Mouse (Mus musculus): ENCODE data around the gene Adamtsl1.

The Adamtsl1 gene

DNA sequence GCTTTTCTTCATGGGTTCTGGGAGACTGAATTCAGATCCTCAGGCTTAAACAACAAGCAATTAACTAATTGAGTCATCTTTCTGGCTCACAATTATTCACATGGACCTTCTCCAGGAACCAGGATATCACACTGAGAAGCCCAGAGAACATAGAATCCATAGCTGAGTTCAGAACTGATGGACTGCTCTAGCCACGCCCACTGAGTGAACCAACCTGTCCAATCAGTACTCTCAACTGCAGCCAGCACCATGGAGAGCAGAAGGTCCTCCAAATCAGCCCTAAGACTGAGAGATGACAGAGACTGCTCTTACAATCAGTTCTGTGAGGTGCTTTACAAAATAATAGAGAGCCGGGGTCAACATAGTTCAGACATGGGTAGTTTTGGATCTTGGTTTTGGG is 276.3 kb downstream of the Adamtsl1 start:
- no peak for DNase-seq (ENCODE audit: low read depth, low spot score)

DNA sequence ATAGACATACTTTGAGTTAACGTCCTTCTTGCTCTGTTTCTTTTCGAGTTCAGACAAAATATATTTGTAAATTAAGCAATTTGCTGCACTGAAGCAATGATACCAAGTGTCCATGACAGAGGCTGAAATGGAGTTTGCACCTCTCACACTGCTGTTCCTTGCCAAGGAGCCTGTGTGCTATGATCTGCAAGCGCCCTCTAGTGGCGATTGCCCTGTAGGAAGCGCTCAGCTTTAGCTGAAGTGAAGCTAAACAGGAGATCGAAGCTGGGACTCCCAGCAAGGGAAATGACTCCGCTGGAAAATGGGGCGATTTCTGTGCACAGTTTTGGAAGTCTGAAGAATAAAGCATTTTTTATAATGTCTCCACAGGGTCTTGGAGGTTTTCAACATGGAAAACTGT is 287.8 kb downstream of the Adamtsl1 start:
- peak; percentile 25 for DNase-seq (ENCODE audit: low read depth, low spot score)

DNA sequence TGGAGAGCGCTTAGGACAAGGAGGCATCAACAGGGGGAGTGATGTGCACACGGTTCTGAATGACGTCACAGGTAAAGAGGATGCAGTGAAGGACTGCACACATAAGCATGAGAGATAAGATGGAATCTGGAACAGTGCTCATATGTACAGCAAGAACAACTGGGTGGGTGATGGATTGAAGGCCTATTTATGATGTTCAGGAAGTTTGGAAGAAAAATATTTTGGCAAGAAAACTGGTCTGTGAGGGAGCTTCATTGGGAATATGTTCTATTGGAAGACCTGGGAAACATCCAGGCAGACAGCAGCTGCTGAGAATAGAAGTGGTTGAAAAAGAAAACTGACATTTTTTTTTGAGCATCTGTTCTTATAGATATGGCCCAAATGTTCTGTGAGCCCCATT is 300.4 kb downstream of the Adamtsl1 start:
- no peak for DNase-seq (ENCODE audit: low read depth, low spot score)

DNA sequence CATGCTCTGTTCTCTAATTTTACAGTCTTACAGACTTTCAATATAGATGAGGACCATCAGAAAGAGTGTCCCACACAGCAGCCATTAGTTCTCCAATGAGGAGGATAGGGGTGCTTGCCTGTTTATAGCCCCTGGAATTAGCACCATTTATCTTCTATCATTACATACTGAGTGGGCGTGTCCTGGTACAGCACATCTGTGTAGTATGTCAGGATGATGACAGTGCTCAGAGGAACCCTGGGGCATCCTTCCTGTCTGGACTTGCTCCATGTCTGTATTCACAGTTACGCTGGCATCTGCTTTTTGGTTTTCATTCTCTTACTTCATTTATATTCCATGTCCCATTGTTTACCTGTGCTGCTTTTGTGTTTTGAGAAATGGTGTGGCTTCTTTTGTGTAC is 304.5 kb downstream of the Adamtsl1 start:
- no peak for DNase-seq (ENCODE audit: low read depth, low spot score)

DNA sequence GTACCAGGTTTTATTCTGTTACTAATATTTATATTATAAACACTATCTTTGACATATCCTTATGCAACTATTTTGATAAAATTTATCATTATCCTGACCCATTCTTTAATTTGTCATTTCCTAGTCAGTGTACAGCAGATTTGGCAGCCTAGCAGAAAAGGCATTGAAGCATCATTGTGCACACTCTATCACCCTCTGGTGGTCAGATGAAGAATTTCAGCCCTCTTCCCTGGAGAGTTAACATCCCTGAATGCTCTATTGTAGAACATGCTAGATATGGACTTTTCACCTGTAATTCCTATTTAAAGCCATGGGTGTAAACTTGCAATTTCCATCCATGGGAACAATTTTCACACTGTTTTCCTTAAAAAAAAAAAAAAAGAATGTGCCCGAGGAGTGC is 305.2 kb downstream of the Adamtsl1 start:
- no peak for DNase-seq (ENCODE audit: low read depth, low spot score)

DNA sequence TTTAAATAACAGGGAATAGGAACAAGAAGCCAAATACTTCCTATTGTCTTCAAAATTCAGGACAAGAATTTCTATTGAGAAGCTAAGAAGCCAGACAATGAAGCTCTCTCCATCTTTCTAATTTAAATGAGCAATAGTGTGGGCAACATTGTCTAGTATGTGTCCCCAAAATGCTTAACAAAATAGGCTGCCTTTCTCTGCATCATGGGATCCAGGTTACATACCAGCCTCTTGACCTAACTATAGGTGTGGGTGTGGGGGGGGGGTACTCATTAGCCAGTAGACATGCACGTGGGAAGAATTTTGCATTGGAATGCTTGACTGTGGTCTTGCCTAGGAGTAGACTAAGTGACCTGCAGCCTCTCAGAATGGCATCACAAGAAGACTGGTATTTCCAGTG is 305.9 kb downstream of the Adamtsl1 start:
- no peak for DNase-seq (ENCODE audit: low read depth, low spot score)

DNA sequence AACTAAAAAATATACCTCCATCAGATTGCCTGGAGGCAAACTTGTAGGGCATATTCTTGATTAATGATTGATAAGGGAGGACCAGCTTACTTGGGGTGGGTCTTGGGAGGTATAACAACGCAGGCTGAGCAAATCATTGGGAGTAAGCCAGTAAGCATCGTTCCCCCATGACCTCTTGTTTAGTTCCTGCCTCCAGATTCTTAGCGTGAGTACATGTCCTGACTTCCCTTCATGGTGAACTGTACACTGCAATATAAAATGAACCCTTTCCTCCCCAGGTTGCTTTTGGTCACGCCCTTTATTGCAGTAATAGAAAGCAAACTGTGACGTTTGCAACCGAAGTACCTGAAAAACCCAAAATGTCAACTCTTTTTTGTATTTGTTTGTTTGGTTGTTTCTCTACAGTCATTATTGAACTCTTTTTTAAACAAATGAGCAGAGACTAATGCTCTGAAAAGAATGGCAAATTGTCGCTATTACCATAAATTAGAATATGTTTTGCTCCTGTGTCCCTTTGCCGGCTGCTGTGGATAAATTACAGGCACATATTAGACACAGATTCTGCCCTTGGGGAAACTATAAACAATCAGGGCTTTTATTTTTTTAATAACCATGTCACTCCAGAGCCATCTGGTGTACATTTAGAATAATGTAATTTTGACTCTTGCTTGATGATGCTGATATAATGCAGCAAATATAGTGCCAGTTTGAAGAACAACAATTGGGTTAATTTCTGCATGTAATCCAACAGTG is 310.2 kb downstream of the Adamtsl1 start:
- DNase-seq (ENCODE audit: low read depth, low spot score), result no peak

DNA sequence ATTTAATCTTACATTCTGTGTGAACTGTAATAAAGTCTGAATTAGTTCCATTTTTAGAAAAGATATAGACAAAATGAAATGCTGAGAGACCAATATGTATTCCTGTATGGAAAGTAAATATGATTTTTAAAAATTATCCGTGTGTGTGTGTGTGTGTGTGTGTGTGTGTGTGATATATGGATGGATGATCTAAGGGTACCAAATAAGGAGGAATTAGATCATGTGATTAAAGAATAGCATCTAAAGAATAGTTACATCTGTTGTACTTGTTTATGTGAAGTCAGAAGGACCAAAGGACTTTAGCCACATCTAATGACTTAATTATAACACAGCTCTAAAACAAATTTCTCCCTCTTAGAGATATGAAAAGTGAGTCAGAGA is 310.7 kb downstream of the Adamtsl1 start:
- no peak for DNase-seq (ENCODE audit: low read depth, low spot score)

DNA sequence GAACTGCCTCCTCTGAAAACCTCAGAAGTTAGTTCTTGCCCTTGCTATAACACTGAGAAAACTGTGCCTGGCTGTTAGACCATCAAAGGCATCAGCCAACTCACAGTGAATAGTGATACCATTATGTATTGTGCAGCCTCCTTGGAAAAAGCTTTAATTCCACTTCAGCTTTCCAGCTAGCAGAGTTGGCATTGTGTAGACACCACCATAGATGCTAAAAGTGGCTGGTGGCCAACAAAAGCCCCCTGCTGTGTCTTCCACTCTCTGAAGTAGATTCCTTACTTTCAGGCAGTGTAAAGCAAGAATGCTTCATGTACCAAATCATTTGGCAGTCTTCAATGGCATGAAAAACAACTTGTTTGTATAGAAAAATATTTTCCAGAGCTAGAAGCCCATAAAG is 323.1 kb downstream of the Adamtsl1 start:
- no peak for DNase-seq (ENCODE audit: low read depth, low spot score)

DNA sequence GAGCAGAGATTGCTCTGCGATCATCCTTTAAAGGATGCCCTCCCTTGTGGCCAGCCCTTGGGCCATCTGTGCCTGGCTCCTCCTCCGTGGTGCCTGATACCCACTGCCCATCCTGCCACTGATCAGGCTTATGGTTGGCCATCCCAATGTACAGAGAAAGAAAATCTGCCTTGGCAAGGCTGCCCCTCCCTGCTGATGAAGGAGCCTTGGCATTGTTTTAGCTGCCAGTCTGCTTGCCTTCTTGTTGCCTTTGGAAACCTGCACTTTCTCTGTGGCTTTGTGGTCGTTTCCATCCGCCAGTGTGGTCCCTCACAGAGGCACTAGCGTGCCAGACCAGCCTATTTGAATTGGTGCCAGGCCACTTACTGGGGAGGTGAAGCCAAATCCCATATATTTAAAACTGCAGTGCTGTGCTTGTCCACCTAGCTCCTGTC is 323.6 kb downstream of the Adamtsl1 start:
- no peak for DNase-seq (ENCODE audit: low read depth, low spot score)

DNA sequence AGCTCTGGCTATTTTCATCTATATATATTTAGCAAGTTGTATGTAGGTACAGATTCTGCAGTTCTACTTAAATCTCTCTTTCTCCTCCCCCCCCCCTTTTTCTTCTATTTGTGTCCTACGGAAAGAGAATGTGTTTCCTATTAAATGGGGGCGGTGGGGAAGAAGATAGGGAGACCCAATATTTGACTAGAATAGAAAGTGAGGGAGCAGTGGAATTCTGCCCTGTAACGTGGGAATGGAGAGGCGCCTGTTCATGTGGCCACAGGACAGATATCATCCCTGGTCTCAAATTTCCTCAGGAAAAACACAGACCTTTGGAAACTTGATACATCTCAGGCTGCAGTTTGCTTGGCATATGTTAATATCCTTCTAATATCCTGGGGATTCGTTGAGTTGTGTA is 324.1 kb downstream of the Adamtsl1 start:
- DNase-seq (ENCODE audit: low read depth, low spot score), result no peak

DNA sequence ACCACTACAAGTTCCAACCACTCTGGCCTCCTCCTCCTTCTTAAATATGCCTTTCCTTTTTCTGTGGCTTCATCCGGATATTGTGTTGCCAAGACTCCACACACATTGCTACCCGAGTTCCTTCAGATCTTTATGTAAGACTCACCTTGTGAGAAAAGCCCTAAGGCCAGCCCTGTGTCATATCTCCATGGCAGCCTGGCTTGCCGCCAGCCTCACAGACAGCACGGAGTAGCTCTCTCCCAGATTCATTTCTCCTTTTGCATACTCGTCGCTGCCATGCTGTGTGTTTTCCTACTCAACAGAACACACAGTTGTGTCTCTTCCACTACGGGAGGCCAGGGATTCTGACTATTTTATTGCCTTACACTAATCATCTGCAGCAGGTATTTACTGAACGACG is 328.1 kb downstream of the Adamtsl1 start:
- no peak for DNase-seq (ENCODE audit: low read depth, low spot score)

DNA sequence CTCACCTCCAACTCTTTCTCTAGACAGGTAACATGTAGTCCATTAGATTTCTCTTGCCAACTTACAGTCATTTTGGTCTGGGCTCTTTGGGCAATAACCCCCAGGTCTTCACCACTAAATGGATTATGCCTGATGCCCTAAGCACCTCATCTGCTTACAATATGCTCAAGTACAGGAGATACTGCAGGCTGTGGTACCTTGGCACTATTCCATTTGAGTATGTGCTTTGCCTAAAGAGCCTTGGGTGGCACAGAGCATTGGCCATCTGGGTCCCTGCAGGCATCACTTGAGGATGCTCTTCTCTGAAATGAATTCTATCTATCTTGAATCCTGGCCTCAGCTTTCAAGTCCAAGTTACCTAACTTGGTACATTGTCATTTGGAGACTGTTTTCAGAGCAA is 330.4 kb downstream of the Adamtsl1 start:
- DNase-seq (ENCODE audit: low read depth, low spot score), result no peak

DNA sequence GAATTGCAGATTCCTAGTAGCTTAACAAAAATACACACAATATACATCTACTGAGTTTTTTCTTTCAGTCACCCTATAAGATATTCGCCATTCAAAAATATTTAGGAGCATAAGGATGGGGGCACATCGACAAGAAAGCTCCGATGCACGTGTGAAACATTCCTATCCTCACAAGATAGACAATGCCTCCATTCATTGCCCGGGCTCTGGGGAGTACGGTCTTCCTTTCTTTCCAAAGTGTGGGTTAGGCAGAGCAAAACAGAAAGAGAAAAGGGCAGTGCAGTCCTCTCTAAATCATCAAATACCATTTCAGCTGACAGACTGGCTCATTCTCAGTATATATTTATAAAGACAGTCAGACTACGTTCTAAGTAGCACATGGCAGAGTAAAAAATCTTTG is 332.0 kb downstream of the Adamtsl1 start:
- DNase-seq (ENCODE audit: low read depth, low spot score), result no peak

DNA sequence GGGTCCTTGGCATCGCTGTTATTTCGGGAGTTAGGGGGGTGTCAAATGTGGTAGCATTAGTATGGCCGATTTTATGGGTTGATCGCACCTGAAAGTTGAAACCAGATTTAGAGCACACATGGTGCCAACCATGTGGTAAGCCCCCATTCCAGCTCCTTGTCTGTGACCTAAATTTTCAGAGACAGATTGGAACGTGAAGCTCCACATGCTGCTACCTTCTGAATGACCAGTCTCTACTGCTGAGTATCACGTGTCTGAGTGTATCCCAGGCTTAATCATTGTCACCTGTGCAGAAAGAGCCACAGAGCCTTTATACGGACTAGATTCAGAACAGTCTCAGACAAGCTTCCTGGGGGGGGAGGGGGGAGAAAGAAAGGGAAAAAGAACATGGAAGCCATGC is 339.4 kb downstream of the Adamtsl1 start:
- no peak for DNase-seq (ENCODE audit: low read depth, low spot score)

DNA sequence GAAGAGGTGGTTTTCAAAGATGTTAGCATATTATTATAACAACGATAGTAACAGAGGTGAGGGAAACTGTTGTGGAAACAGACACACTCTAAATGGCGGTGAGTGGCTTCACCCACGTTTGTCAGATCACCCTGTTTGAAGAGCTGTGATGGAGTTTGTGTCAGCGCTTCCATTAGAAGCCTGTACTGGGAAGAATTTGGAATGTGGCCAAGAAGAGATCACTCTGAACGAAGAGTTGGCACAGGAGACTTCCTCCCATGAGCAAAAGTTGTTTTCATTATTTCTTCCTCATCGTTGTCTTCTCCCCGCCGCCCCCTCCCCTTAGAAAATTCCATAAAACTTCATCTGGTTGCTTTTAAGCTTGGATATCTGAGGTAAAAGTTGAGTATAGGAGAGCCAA is 340.5 kb downstream of the Adamtsl1 start:
- no peak for DNase-seq (ENCODE audit: low read depth, low spot score)

DNA sequence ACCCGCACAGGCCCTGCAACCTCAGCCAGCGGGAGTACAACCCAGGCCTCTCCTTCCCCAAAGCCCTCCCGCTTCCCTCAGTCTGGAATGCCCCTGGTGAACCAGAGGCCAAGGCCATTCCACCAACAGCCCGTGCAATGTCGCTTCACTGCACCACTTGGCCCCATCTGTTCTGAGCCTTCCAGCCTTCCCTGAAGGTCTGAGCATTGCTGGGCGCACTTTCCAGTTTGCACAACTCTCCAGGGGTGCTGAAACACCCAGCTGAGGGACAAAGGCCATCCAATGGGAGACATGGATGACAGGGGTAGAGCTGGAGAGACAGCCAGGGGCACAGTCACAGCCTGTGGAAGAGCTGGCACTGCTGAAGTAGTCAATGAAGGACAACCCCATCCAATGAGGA is 365.4 kb downstream of the Adamtsl1 start:
- no peak for DNase-seq (ENCODE audit: low read depth, low spot score)

DNA sequence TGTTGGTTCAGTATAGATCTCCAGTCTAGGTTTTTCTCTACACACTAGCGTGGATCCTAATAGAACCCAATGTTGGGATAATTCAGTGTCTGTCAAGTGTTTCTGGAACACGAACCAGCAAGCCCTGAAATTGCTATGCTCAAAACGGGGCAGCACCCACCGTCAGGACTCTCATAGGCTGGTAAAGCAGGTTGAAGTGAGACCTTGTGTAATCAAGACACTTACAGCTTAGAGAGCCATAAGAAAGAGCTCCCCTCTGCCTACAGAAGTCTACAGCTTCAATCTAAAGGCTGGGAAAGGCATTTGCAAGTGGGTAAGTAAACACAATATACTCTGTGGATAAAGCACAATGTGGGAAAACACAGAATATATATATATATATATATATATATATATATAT is 367.3 kb downstream of the Adamtsl1 start:
- DNase-seq (ENCODE audit: low read depth, low spot score), result no peak

DNA sequence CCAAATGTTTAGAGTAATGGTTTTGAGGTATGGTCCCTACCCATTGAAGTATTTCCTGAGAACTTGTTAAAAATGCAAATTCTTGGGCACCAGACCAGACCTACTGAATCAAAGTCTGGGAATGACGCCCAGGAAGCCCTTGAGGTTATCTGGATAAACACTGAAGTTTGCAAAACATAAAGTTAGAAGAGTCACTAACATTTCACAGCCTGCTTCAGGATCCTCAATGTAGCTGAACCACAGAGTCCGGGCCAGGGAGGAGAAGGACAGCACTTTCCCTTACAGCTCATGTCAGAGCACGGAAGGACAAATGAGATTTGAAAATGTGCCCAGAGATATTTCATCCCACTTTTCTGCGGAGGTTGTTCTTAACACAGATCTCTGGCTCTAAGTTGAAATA is 370.1 kb downstream of the Adamtsl1 start:
- DNase-seq (ENCODE audit: low read depth, low spot score), result no peak

DNA sequence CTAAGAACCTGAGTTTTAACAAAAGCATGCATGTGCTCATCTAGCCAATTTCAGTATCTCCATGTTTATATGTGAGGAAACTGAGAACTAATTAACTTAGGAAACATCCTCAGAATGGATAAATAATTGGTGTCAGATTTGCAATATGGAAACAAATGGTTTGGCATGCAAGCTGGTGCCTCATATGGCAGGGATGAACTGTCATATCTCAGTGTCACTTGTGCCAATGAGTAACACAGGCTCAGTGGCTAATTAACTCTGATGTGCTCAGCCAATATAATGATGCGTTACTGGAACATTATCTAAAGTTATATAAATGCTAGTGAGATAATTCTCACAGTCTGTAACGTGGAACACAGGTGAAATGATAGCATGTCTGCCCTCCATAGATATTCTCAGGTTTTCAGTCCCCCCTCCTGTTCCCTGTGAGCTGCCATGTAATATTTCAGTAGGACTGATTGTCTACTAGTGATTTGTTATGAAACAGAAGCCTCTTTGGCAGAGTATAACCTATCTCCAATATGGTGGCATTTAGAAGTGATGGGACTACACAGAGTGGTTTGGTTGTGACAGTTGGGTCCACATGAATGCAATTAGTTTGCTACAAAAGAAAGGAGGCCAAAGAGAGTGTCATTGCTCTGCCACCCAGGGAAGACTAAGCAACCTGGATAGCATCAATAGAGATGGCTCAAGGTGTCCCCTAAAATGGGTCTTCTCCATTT is 376.1 kb downstream of the Adamtsl1 start:
- DNase-seq (ENCODE audit: low read depth, low spot score), result no peak

DNA sequence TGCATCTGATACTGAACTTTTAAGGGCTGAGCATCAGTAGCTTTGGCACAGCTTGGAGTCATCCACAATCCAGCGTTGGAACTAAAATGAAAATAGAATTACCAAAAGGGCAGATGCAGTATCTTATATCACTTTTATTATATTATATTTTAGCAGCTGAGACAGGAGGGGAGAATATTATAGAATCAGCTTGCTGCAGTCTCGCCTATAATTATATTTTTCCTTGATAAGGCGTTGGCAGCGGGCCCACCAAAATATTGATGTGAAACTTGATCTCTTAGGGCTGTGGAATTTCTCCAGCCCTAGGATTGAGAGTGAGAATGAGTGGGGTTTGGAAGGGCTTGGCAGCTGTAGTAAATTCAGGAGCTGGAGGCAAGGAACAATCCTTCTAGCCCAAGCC is 387.3 kb downstream of the Adamtsl1 start:
- no peak for DNase-seq (ENCODE audit: low read depth, low spot score)

DNA sequence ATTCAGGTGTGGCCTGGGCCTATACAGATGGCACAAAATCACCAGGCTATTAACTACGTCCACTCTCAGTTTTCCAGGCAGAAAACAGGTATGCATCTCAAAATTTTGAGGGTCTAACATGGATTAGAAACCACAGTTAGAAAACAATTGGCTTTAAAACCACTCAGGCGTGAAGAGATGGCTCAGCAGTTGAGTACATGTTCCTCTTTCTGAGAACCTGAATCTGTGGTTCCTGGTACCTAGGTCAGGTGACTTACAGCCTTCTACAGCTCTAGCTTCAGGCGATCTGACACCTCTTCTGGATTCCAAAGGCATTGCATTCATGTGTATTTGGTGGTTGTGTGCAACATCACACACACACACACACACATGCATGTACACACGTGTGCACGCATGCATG is 390.2 kb downstream of the Adamtsl1 start:
- DNase-seq (ENCODE audit: low read depth, low spot score), result no peak

DNA sequence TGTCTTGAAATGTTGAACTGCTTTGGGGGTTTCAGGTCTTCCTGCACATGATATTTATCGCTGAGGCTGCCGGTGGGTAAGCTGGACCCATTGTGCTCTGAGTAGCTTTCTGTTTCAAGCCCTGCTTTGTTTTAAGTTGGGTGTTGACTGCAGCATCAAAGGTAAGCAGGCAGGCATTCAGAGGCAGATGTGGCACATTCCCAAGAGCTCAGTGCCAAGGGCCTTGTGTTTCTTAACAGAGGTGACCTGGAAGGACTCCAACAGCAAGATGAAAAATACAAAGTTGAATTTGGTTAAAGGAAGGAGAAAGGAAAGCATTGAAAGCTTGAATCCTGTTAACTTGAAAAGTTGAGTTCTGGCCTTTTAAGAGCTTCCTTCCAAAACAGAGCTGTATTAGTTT is 402.1 kb downstream of the Adamtsl1 start:
- DNase-seq (ENCODE audit: low read depth, low spot score), result no peak
